Mouse (Mus musculus) cortical plate, adult 2 months (tissue): ENCODE results near the gene Galnt10.

Experiments
- CTCF ChIP-seq: fragments of 200-500 bp; IDR thresholded peaks from 2 replicates; pipeline ENCODE4 v1.5.1; 2011; ENCODE audit warnings: mild to moderate bottlenecking, control low read depth, low read length; ENCODE audit not compliant: insufficient read depth; ENCODE audit errors: extremely low read depth
- POLR2A ChIP-seq: fragments of 200-500 bp; IDR thresholded peaks from 2 replicates; pipeline ENCODE4 v1.6.1; 2011; ENCODE audit warnings: mild to moderate bottlenecking, low read length, control low read depth; ENCODE audit not compliant: insufficient read depth; ENCODE audit errors: extremely low read depth

DNA sequence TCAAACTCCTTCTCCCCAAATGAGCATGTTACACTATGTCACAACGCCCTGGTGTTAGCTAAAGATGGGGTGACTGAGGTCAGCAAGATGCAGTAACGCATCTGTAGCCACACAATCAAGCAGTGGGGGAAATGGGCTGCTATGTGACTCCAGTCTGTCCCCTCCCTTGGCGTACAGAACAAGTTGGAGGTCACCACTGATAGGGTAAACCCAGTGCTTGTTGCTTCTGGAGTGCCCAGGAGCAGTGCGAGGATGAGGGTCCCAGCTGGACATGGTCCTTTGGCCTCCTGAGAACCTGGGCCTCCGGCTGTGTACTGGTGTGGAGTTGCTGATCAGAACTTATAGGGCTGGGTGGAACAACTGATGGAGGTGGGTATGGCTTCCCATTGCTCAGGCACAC lies 8.6 kb downstream of the Galnt10 start:
- TF ChIP-seq CTCF (no peak), POLR2A (no peak)
